Mouse (Mus musculus) C2C12 (cell line): ENCODE results near the gene Slc22a14. TPM values are rescaled to one million over a fixed set of nuclear protein-coding genes. Genes with fewer than 3 reads are reported as not detected.

ENCODE experiments used
- H3K27me3 ChIP-seq: one replicate; pipeline ENCODE4 v1.6.1; 2011; ENCODE audit not compliant: control insufficient read depth, insufficient read depth, insufficient read length
- H3K36me3 ChIP-seq: one replicate; pipeline ENCODE4 v1.6.1; 2011; ENCODE audit not compliant: control insufficient read depth, insufficient read depth
- H3K4me3 ChIP-seq: one replicate; pipeline ENCODE4 v1.5.1; 2011; ENCODE audit warnings: mild to moderate bottlenecking, control low read depth; ENCODE audit not compliant: poor library complexity, insufficient read depth, severe bottlenecking
- H3K79me2 ChIP-seq: one replicate; pipeline ENCODE4 v1.6.1; 2011; ENCODE audit not compliant: control insufficient read depth, insufficient read depth
- H3K79me3 ChIP-seq: one replicate; pipeline ENCODE4 v1.6.1; 2011; ENCODE audit warnings: low read depth, control low read depth
- H3ac ChIP-seq: one replicate; pipeline ENCODE3; 2011; ENCODE audit warnings: low read depth; ENCODE audit not compliant: control insufficient read depth, insufficient read length
- CEBPB ChIP-seq: IDR thresholded peaks from one replicate; pipeline ENCODE4 v1.6.1; 2011; ENCODE audit warnings: low read depth, mild to moderate bottlenecking, control low read depth, moderate library complexity
- CTCF ChIP-seq: IDR thresholded peaks from one replicate; pipeline ENCODE4 v1.5.1; 2011; ENCODE audit not compliant: control insufficient read depth, insufficient read depth, insufficient read length
- FOSL1 ChIP-seq: IDR thresholded peaks from one replicate; pipeline ENCODE4 v1.8.0; 2011; ENCODE audit warnings: mild to moderate bottlenecking, low read length; ENCODE audit not compliant: poor library complexity, insufficient read depth, severe bottlenecking
- MAX ChIP-seq: IDR thresholded peaks from one replicate; pipeline ENCODE4 v1.6.1; 2011; ENCODE audit warnings: mild to moderate bottlenecking, control low read depth
- MYOD1 ChIP-seq: IDR thresholded peaks from one replicate; pipeline ENCODE4 v1.6.1; 2011; ENCODE audit warnings: low read depth; ENCODE audit not compliant: control insufficient read depth, insufficient read length
- MYOG ChIP-seq: IDR thresholded peaks from one replicate; pipeline ENCODE4 v1.6.1; 2011; ENCODE audit not compliant: control insufficient read depth, insufficient read length; ENCODE audit errors: extremely low read depth
- USF1 ChIP-seq: IDR thresholded peaks from one replicate; pipeline ENCODE4 v1.6.1; 2011; ENCODE audit warnings: low read depth, mild to moderate bottlenecking, control low read depth, moderate library complexity
- polyA plus RNA-seq: library from polyadenylated mRNA; unstranded; fragments of >200 nt; fragmentation: generic; extraction: Trizol; gene quantifications from one replicate; pipeline ENCODE4 v1.2.1, GENCODE M21; 2012; ENCODE audit warnings: missing spikeins

The Slc22a14 gene
- polyA plus RNA-seq, 1 experiment, result not detected

- Histone ChIP-seq H3K36me3 (no peaks in the 10 kb centered on the region), H3ac (no peak overlapping the region), H3K27me3 (no peaks in the 10 kb centered on the region), H3K79me3 (peaks cover 15% of the 10 kb centered on the region), H3K79me2 (peaks cover 31% of the 10 kb centered on the region), H3K4me3 (no peak overlapping the region)
- TF ChIP-seq MAX (no peak), USF1 (no peak), MYOG (no peak), FOSL1 (no peak), MYOD1 (no peak), CTCF (no peak), CEBPB (no peak)
These were observed 41.2 kb downstream of the Slc22a14 start for GRCm38 (mm10) chr9:119324130-119324529.

GRCm38 (mm10) chr9:119323260-119323645, 42.1 kb downstream of the Slc22a14 start:
- no peaks in the 10 kb centered on the region for H3K36me3 ChIP-seq
- TF ChIP-seq MYOD1, result no peak
- no peak for TF ChIP-seq USF1
- TF ChIP-seq FOSL1, result no peak
- no peak for TF ChIP-seq CTCF
- TF ChIP-seq MAX, result no peak
- TF ChIP-seq MYOG, result no peak

GRCm38 (mm10) chr9:119322289-119323259, 42.8 kb downstream of the Slc22a14 start, which contains the start of gene Oxsr1:
TSS of gene Oxsr1 (minus strand) at chr9:119322427.
- Histone ChIP-seq H3K27me3 (no peaks in the 10 kb centered on the region), H3ac (peak within 1 kb of the TSS; percentile 95), H3K4me3 (peak within 1 kb of the TSS; percentile 74), H3K79me3 (peaks cover 23% of the 10 kb centered on the region), H3K79me2 (peaks cover 46% of the 10 kb centered on the region), H3K36me3 (no peaks in the 10 kb centered on the region)
- TF ChIP-seq MYOD1 (no peak), MAX (no peak), USF1 (no peak), MYOG (no peak), CEBPB (no peak)

More at GRCm38 (mm10) chr9:119323260-119323645, 42.1 kb downstream of the Slc22a14 start:
- H3K27me3 ChIP-seq, result no peaks in the 10 kb centered on the region
- peaks cover 40% of the 10 kb centered on the region for H3K79me2 ChIP-seq
- H3ac ChIP-seq, result peak overlapping the region; percentile 51
- H3K79me3 ChIP-seq, result peaks cover 22% of the 10 kb centered on the region
- peak overlapping the region; percentile 35 for H3K4me3 ChIP-seq

GRCm38 (mm10) chr9:119321392-119322229, 43.7 kb downstream of the Slc22a14 start:
- peaks cover 56% of the 10 kb centered on the region for H3K79me2 ChIP-seq
- H3K79me3 ChIP-seq, result peaks cover 29% of the 10 kb centered on the region
- H3ac ChIP-seq, result peak overlapping the region; percentile 95
- peak overlapping the region; percentile 74 for H3K4me3 ChIP-seq
- no peak for TF ChIP-seq USF1
- no peak for TF ChIP-seq CEBPB
- no peak for TF ChIP-seq CTCF
- TF ChIP-seq MYOD1, result no peak
- no peak for TF ChIP-seq MYOG
- no peak for TF ChIP-seq FOSL1
- TF ChIP-seq MAX, result no peak
- no peaks in the 10 kb centered on the region for H3K36me3 ChIP-seq
- H3K27me3 ChIP-seq, result no peaks in the 10 kb centered on the region

- no peaks in the 10 kb centered on the region for H3K27me3 ChIP-seq
- TF ChIP-seq MYOD1 (no peak), MAX (no peak), CEBPB (no peak)
- peaks cover 63% of the 10 kb centered on the region for H3K79me2 ChIP-seq
- no peaks in the 10 kb centered on the region for H3K36me3 ChIP-seq
- peak overlapping the region; percentile 74 for H3K4me3 ChIP-seq
- peaks cover 35% of the 10 kb centered on the region for H3K79me3 ChIP-seq
- H3ac ChIP-seq, result peak overlapping the region; percentile 95
These were observed 44.4 kb downstream of the Slc22a14 start for GRCm38 (mm10) chr9:119320946-119321345.

- Histone ChIP-seq H3K27me3 (no peaks in the 10 kb centered on the region), H3K79me3 (peaks cover 40% of the 10 kb centered on the region), H3K36me3 (no peaks in the 10 kb centered on the region), H3K79me2 (peaks cover 68% of the 10 kb centered on the region), H3ac (no peak overlapping the region), H3K4me3 (no peak overlapping the region)
- TF ChIP-seq CEBPB (no peak), MAX (no peak)
These were observed 44.9 kb downstream of the Slc22a14 start for GRCm38 (mm10) chr9:119320446-119320845.
